Mouse (Mus musculus): ENCODE data around the gene Pls1. TPM values are rescaled to one million over a fixed set of nuclear protein-coding genes. Genes with fewer than 3 reads are reported as not detected.

Pls1 gene
- polyA plus RNA-seq (2012; rRNA removed) = 12.0 and 16.1 TPM in 2 replicates

DNA sequence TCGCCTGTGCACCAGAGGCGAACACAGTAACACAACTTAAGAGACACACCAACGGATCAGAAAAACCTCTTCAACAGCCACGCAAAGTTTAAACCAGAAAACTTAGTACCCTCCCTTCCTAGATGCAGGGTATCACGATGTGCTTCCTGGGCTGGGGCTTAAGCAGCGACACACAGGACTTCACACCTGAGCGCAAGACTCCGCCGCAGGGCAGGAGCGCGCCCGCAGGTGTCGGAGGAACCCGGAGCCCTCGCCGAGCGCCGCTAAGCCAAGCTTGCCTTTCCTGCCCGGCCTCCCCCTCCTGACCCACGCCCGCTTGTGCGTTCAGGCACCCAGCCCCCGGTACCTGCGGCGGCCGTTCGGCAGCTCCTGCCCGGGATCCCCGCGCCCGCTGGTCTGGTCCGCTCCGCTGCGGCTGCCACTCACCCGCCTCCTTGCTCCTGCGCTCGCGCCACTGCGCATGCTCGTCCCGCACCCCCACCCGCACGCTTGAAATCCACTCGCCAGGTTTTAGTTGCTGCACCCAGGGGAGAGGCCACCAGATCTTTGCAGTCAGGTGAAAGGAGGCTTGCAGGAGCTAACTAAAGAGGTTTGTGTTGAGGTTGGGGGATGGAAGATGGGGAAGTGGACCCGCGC is at the start of gene Pls1:
Gene Pls1, minus strand, starts transcription at position 487 of the 636 bp plus-strand sequence.

DNA sequence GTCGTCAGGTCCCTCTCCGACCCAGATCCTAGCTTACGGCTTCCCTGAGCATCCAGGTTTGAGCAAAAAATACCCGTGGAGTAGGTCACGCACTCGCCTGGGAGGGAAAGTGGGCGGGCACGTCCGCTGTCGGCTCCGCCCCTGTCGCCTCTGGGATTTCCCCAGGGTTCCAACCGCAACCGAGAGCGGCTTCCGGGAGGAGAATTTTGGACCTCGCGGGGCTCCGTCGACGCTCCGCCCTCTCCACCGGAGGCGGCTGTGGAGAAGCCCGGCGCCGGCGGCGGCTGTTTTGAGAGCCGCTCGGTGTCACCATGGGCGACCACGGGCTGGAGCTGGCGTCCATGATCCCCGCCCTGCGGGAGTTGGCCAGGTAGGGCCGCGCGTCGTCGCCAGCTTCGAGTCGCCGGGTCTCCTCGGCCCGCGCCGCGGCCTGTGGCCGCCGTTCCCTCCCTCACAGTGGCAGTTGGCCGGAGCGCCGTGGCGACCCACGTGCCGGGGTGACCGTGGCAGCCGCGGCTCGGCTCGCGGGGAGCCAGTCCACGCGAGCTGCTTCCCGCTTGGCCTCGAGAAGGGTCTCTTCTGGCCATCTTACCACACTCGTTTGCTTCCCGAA is 12.4 kb upstream of the Pls1 start, which contains the start of gene Atr:
Gene Atr, plus strand, starts transcription at position 184 of the 613 bp plus-strand sequence.

DNA sequence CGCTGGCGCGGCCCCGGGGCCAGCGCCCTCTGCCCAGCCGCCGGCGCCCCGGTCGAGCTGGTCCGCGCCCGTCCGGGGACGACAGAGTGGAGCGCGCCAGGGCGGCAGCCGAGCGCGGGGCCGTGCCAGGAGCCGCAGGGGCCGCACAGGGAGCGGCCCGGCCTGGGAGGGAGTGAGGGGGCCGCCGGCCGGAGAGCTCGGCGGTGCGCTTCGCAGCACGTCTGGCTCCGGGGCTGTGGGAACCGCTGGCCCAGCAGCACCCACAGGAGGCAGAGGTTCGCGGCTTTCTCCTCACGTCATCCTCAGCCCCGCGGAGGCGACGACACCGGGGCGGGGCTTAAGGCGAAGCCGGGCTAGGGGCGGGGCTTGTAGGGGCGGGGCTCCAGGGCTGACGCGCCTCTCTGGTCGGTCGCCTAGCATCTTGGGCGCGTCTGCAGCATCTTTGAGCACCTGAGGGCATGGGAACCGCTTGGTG is 95.0 kb downstream of the Pls1 start, which contains the start of gene Trpc1:
Gene Trpc1, minus strand, starts transcription at position 339 of the 475 bp plus-strand sequence.

Other genes starting within 250 kb of the Pls1 start
- gene Pcolce2, start 207.7 kb downstream of the Pls1 start, polyA plus RNA-seq (2012; rRNA removed) = 0.38 and 0.40 TPM in 2 replicates
- gene Trpc1, start 94.9 kb downstream of the Pls1 start, polyA plus RNA-seq (2012; rRNA removed) = 3.9 and 4.5 TPM in 2 replicates
- 0.60 and 1.0 TPM in 2 replicates for gene Atr, start 12.3 kb upstream of the Pls1 start, polyA plus RNA-seq (2012; rRNA removed)
- gene Xrn1, start 109.4 kb upstream of the Pls1 start, polyA plus RNA-seq (2012; rRNA removed) = 2.2 and 2.3 TPM in 2 replicates

Measured in colon, adult 2 months (tissue).